Mouse (Mus musculus) cerebellum, adult 2 months (tissue): ENCODE results near the gene Krtap2-4.

Experiments used
- CTCF ChIP-seq: fragments of 200-500 bp; IDR thresholded peaks from 2 replicates; pipeline ENCODE4 v1.5.1; 2011; ENCODE audit warnings: low read depth, mild to moderate bottlenecking, control low read depth, low read length, moderate library complexity, borderline replicate concordance; ENCODE audit not compliant: insufficient read depth
- POLR2A ChIP-seq: fragments of 200-500 bp; IDR thresholded peaks from 2 replicates; pipeline ENCODE4 v1.6.1; 2011; ENCODE audit warnings: low read length, control low read depth, borderline replicate concordance; ENCODE audit not compliant: insufficient read depth

DNA sequence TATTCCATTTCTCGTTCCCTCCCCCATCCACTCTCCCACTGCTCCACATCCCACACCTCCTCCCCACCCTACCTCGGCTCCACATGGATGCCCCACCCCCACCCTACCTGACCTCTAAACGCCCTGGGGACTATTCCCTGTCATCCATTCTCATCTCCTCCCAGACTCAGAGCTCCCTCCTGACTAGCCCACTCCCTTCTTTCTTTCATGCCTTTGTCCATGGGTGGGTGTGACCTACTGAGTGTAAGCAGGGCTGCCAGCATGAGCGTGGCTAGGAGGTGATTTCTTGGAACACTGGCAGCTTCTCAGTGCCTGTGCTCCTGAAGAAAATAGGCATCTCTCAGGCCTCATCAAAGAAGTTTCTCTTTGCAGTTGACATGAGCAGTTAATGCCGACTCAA lies 42.4 kb upstream of the Krtap2-4 start:
- no peak for TF ChIP-seq CTCF
- TF ChIP-seq POLR2A: no peak
